Mouse (Mus musculus) spleen, adult 2 months (tissue): Measurements from ENCODE around the gene Pecam1.

Experiments
- CTCF ChIP-seq: fragments of 200-500 bp; IDR thresholded peaks from 2 replicates; pipeline ENCODE4 v1.5.1; 2011; ENCODE audit warnings: mild to moderate bottlenecking, inconsistent platforms; ENCODE audit not compliant: insufficient read depth, insufficient read length, insufficient replicate concordance; ENCODE audit errors: extremely low read depth
- POLR2A ChIP-seq: fragments of 200-500 bp; IDR thresholded peaks from 2 replicates; pipeline ENCODE4 v1.6.1; 2011; ENCODE audit warnings: low read depth, low read length, inconsistent platforms

DNA sequence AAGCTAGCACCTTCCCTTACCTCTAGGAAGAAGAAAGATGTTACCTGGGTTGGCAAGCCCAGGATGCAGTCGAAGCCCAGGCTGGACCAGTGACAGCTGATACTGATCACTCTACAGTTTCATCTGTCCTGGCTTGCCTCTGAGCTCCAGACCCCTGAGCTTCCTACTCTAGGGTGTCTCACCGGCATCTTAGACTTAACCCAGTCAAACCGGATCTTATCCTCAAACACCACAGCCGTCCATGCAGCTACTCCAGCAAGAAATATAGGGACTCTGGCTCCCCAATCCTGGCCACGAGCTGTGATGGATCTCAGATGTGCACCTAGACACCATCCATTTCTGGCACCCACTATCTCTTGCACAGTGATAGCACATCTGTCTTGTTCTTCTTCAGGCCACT is 74.6 kb downstream of the Pecam1 start:
- TF ChIP-seq CTCF, result no peak
- no peak for TF ChIP-seq POLR2A
